Mouse (Mus musculus) limb, embryonic 14.5 days (tissue): ENCODE results near the gene Fndc4. TPM values are rescaled to one million over a fixed set of nuclear protein-coding genes. Genes with fewer than 3 reads are reported as not detected.

Experiments
- ATAC-seq: fragments of 200-750 bp; cut with Nextera tagmentation; 2 replicates; pipeline ENCODE4 v1.8.0; 2017; ENCODE audit warnings: low read depth, moderate number of reproducible peaks, moderate TSS enrichment; ENCODE audit not compliant: low FRiP score
- DNase-seq: peaks from one replicate; pipeline ENCODE4 v3.0.0-alpha.2; 2015; ENCODE audit warnings: low spot score
- H3K27ac ChIP-seq: fragments of 300-500 bp; sonication (generic); replicated peaks from 2 replicates; pipeline ENCODE4 v1.5.1; 2014; ENCODE audit warnings: low read depth, mild to moderate bottlenecking, low read length, moderate library complexity, mixed read lengths
- H3K27me3 ChIP-seq: fragments of 300-500 bp; sonication (generic); 2 replicates; pipeline ENCODE4 v1.6.1; 2014; ENCODE audit warnings: low read length, mixed read lengths; ENCODE audit not compliant: control insufficient read depth, insufficient read depth
- H3K36me3 ChIP-seq: fragments of 300-500 bp; sonication (generic); 2 replicates; pipeline ENCODE4 v1.6.1; 2014; ENCODE audit warnings: mild to moderate bottlenecking, low read length, moderate library complexity, mixed read lengths; ENCODE audit not compliant: control insufficient read depth, insufficient read depth
- H3K4me1 ChIP-seq: fragments of 300-500 bp; sonication (generic); 2 replicates; pipeline ENCODE4 v1.6.1; 2014; ENCODE audit warnings: antibody characterized with exemption, low read length, mixed read lengths; ENCODE audit not compliant: control insufficient read depth, insufficient read depth
- H3K4me2 ChIP-seq: fragments of 300-500 bp; sonication (generic); replicated peaks from 2 replicates; pipeline ENCODE4 v1.6.1; 2014; ENCODE audit warnings: low read depth, mild to moderate bottlenecking, low read length, moderate library complexity; ENCODE audit not compliant: severe bottlenecking
- H3K4me3 ChIP-seq: fragments of 300-500 bp; sonication (generic); replicated peaks from 2 replicates; pipeline ENCODE4 v1.5.1; 2014; ENCODE audit warnings: low read length
- H3K9ac ChIP-seq: fragments of 300-500 bp; sonication (generic); 2 replicates; pipeline ENCODE4 v1.6.1; 2014; ENCODE audit warnings: mild to moderate bottlenecking, low read depth, low read length, moderate library complexity; ENCODE audit not compliant: severe bottlenecking
- H3K9me3 ChIP-seq: fragments of 300-500 bp; sonication (generic); 2 replicates; pipeline ENCODE4 v1.6.1; 2016; ENCODE audit warnings: low read length; ENCODE audit not compliant: control insufficient read depth
- POLR2A ChIP-seq: fragments of 200-500 bp; IDR thresholded peaks from 2 replicates; pipeline ENCODE4 v1.8.0; 2012; ENCODE audit warnings: inconsistent platforms, mild to moderate bottlenecking, moderate library complexity, borderline replicate concordance; ENCODE audit not compliant: insufficient read depth, insufficient read length; ENCODE audit errors: extremely low read depth
- WGBS: fragments of 180-500 bp; shearing (Covaris S2); extraction: QIAGEN DNeasy Blood & Tissue Kit; methylation state at CpG from one replicate; pipeline ENCODE4 v1.1.7; 2014; 5-methylcytosine and 5-hydroxymethylcytosine counted together
- polyA plus RNA-seq, 2 experiments: library from polyadenylated mRNA; depleted of rRNA in 1 of 2; stranded (reverse) in 1 of 2; unstranded in 1 of 2; fragments of >200 nt; fragmentation: Nextera tagmentation in 1 of 2; extraction: Ambion mirVana in 1 of 2; gene quantifications; 2 replicates each; pipeline versions ENCODE4 v1.2.1 to v1.2.3; 2012 to 2014

The Fndc4 gene
- polyA plus RNA-seq, 2 experiments = 93.9 to 174 TPM

- TF ChIP-seq POLR2A = no peak
- ATAC-seq (no peak), DNase-seq (no peak)
- Histone ChIP-seq H3K4me3 (no peak overlapping the region), H3K9ac (no peak overlapping the region), H3K4me1 (peaks cover 7% of the 10 kb centered on the region; the same call in 1 of the 2 replicates), H3K36me3 (peaks cover 44% of the 10 kb centered on the region), H3K27ac (no peak overlapping the region), H3K27me3 (no peaks in the 10 kb centered on the region), H3K4me2 (no peak overlapping the region), H3K9me3 (no peaks in the 10 kb centered on the region)
- 77% methylated on average over 4 of the region's 4 CpGs for WGBS
These were observed 7.7 kb downstream of the Fndc4 start for GRCm38 (mm10) chr5:31288225-31288624.

- no peaks in the 10 kb centered on the region for H3K9me3 ChIP-seq
- H3K4me2 ChIP-seq = no peak overlapping the region
- ATAC-seq (no peak), DNase-seq (no peak)
- TF ChIP-seq POLR2A = no peak
- no peak overlapping the region for H3K27ac ChIP-seq
- H3K9ac ChIP-seq = no peak overlapping the region
- 86% methylated on average over 20 of the region's 20 CpGs for WGBS
- no peak overlapping the region for H3K4me3 ChIP-seq
- no peaks in the 10 kb centered on the region for H3K27me3 ChIP-seq
- H3K4me1 ChIP-seq = no peaks in the 10 kb centered on the region
- peaks cover 88% of the 10 kb centered on the region for H3K36me3 ChIP-seq
These were observed 16.5 kb downstream of the Fndc4 start for GRCm38 (mm10) chr5:31279245-31279988.

GRCm38 (mm10) chr5:31273018-31273417 lies 22.9 kb downstream of the Fndc4 start:
- 86% methylated on average over 6 of the region's 6 CpGs for WGBS
- H3K9ac ChIP-seq = no peak overlapping the region
- H3K27ac ChIP-seq = no peak overlapping the region
- H3K4me1 ChIP-seq = no peaks in the 10 kb centered on the region
- H3K27me3 ChIP-seq = no peaks in the 10 kb centered on the region
- H3K9me3 ChIP-seq = no peaks in the 10 kb centered on the region
- DNase-seq (no peak), ATAC-seq (no peak)
- H3K36me3 ChIP-seq = peaks cover 78% of the 10 kb centered on the region
- no peak overlapping the region for H3K4me3 ChIP-seq
- H3K4me2 ChIP-seq = no peak overlapping the region
- TF ChIP-seq POLR2A = no peak

- Histone ChIP-seq H3K4me3 (no peak overlapping the region), H3K4me1 (no peaks in the 10 kb centered on the region), H3K27ac (no peak overlapping the region), H3K9me3 (no peaks in the 10 kb centered on the region), H3K27me3 (no peaks in the 10 kb centered on the region), H3K9ac (no peak overlapping the region), H3K4me2 (no peak overlapping the region), H3K36me3 (peaks cover 88% of the 10 kb centered on the region)
- WGBS = 87% methylated on average over 6 of the region's 6 CpGs
- ATAC-seq (no peak), DNase-seq (no peak)
- TF ChIP-seq POLR2A = no peak
These were observed 28.2 kb downstream of the Fndc4 start for GRCm38 (mm10) chr5:31267686-31268085.

- H3K9me3 ChIP-seq = no peaks in the 10 kb centered on the region
- H3K27me3 ChIP-seq = no peaks in the 10 kb centered on the region
- no peaks in the 10 kb centered on the region for H3K4me1 ChIP-seq
- no peak overlapping the region for H3K27ac ChIP-seq
- WGBS = 87% methylated on average over 7 of the region's 7 CpGs
- no peak overlapping the region for H3K9ac ChIP-seq
- TF ChIP-seq POLR2A = no peak
- DNase-seq (no peak), ATAC-seq (no peak)
- H3K36me3 ChIP-seq = peaks cover 91% of the 10 kb centered on the region
- H3K4me2 ChIP-seq = no peak overlapping the region
- no peak overlapping the region for H3K4me3 ChIP-seq
These were observed 29.8 kb downstream of the Fndc4 start for GRCm38 (mm10) chr5:31266101-31266500.
